Mouse (Mus musculus) c-Kit-negative CD71-positive TER-119-positive erythroid progenitor cells, embryonic 14.5 days (primary cell): ENCODE measurements at regions not wholly inside any gene's neighbourhood (a gene's known extent, or its start where the extent isn't known, plus 50 kb on each side); places are given as distances from the start of the nearest gene placed in this dataset.
"Not testable (repeated sequence)": the region's sequence is repeated elsewhere in the genome, so short reads cannot be mapped to it uniquely, and the experiment has no call there.

Experiments
- DNase-seq: peaks from one replicate; pipeline ENCODE4 v3.0.0-alpha.2; 2013; ENCODE audit warnings: low read depth, low spot score

- no peak for DNase-seq
Observed at GRCm38 (mm10) chr1:7388627-7389026, 2580.9 kb downstream of the Gm37988 start.

GRCm38 (mm10) chr1:7393508-7393907, 2585.8 kb downstream of the Gm37988 start:
- DNase-seq: no peak

- DNase-seq: no peak
Observed at GRCm38 (mm10) chr1:7394161-7394560, 2586.5 kb downstream of the Gm37988 start.

- no peak for DNase-seq
Observed at GRCm38 (mm10) chr1:7395527-7395926, 2587.8 kb downstream of the Gm37988 start.

GRCm38 (mm10) chr1:7396867-7397806, 2589.4 kb downstream of the Gm37988 start:
- peak; percentile 62 for DNase-seq

GRCm38 (mm10) chr1:7397807-7398446, 2590.2 kb downstream of the Gm37988 start:
- DNase-seq: peak; percentile 96

GRCm38 (mm10) chr1:7398678-7399218, 2591.1 kb downstream of the Gm37988 start:
- no peak for DNase-seq

- DNase-seq: not testable (repeated sequence)
Observed at GRCm38 (mm10) chr1:7405651-7406050, 2598.0 kb downstream of the Gm37988 start.

- DNase-seq: no peak
Observed at GRCm38 (mm10) chr1:7414444-7414843, 2606.8 kb downstream of the Gm37988 start.

- no peak for DNase-seq
Observed at GRCm38 (mm10) chr1:7451660-7452155, 2644.0 kb downstream of the Gm37988 start.

GRCm38 (mm10) chr1:7454931-7455330, 2647.2 kb downstream of the Gm37988 start:
- DNase-seq: no peak

GRCm38 (mm10) chr1:7457895-7458294, 2650.2 kb downstream of the Gm37988 start:
- no peak for DNase-seq

GRCm38 (mm10) chr1:7494096-7494495, 2686.4 kb downstream of the Gm37988 start:
- no peak for DNase-seq

- no peak for DNase-seq
Observed at GRCm38 (mm10) chr1:7499042-7499441, 2691.3 kb downstream of the Gm37988 start.

- no peak for DNase-seq
Observed at GRCm38 (mm10) chr1:7502363-7502762, 2694.7 kb downstream of the Gm37988 start.

GRCm38 (mm10) chr1:7518791-7519190, 2711.1 kb downstream of the Gm37988 start:
- DNase-seq: no peak

GRCm38 (mm10) chr1:7533506-7533905, 2725.8 kb downstream of the Gm37988 start:
- DNase-seq: no peak

- DNase-seq: no peak
Observed at GRCm38 (mm10) chr1:7535191-7535590, 2727.5 kb downstream of the Gm37988 start.

- no peak for DNase-seq
Observed at GRCm38 (mm10) chr1:7543492-7543891, 2735.8 kb downstream of the Gm37988 start.

- DNase-seq: no peak
Observed at GRCm38 (mm10) chr1:7548261-7548660, 2740.6 kb downstream of the Gm37988 start.

- no peak for DNase-seq
Observed at GRCm38 (mm10) chr1:7574787-7575186, 2767.1 kb downstream of the Gm37988 start.

- DNase-seq: no peak
Observed at GRCm38 (mm10) chr1:7586409-7586808, 2778.7 kb downstream of the Gm37988 start.
